Mouse (Mus musculus): ENCODE measurements around the gene Anks6.

- no peak for TF ChIP-seq GATA1 (IDR thresholded peaks at IDR 0.05; ENCODE audit: low read length)
- no peak for TF ChIP-seq TAL1 (IDR thresholded peaks at IDR 0.05; ENCODE audit: low read length)
Measured at GRCm38 (mm10) chr4:47032171-47032570, 25.1 kb downstream of the Anks6 start.

All from erythroblast, embryonic 14.5 days (primary cell).